Mouse (Mus musculus) T-helper 1 cell (primary cell): ENCODE data around the gene Gdpd3.
"Not testable (repeated sequence)": the region's sequence is repeated elsewhere in the genome, so short reads cannot be mapped to it uniquely, and the experiment has no call there.

Experiments
- in situ Hi-C: fragments of 300-600 bp; cut with MboI, MseI; formaldehyde crosslinking; loops from one replicate; pipeline ENCODE4 v1.15.1; 2025; ENCODE audit warnings: high pct_unique_total_duplicates

The Gdpd3 gene

GRCm38 (mm10) chr7:126766201-126766600 is at the start of gene Gdpd3:
Gdpd3 (plus strand) TSS chr7:126766334.
- in situ Hi-C loops, result no loop called here

GRCm38 (mm10) chr7:126717566-126717965 is 48.6 kb upstream of the Gdpd3 start:
- in situ Hi-C loops, result no loop called here

DNA sequence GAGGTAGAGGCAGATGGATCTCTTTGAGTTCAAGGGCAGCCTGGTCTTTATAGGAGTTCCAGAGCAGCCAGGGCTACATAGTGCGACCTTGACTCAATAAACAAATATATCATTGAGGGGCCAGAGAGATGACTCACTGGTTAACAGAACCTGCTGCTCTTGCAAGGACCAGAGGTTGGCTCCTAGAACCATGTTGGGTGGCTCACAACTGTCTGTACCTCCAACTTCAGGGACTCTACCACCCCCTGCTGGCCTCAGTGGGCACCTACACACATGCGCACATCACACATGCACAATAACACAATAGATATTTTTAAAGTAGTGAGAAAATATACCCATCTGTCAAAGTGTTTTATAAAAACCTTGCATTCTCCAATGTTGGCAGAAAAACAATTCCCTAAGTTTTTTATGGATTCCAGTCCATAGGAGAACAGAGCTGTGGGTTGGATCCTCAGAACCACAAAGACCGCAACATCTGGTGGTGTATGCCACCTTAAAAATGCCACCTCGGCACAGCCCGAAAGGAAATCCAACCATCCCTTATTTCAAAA is 47.3 kb upstream of the Gdpd3 start:
- in situ Hi-C loops, result no loop called here

DNA sequence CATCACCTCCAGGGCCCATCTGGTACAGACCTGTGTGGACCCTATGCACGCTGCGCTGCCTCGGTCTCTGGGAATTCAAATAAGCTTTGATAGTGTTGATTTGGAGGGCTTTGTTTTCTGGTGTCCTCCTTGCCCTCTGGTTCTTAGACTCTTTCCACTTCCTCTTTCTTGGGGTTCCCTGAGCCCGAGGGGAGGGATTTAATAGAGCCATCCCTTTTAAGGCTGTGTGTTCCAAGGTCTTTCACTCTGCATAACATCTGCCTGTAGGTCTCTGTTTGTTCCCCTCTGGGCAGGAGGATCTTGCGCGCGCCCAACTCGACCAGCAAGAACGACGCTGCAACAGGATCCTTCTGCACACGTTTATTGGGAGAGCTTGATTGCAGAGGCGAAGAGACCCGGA is 44.5 kb upstream of the Gdpd3 start:
- in situ Hi-C loops, result no loop called here

- in situ Hi-C loops, result no loop called here
These were observed 41.1 kb upstream of the Gdpd3 start for GRCm38 (mm10) chr7:126725077-126725476.

GRCm38 (mm10) chr7:126725667-126726066 is 40.5 kb upstream of the Gdpd3 start:
- in situ Hi-C loops, result no loop called here

DNA sequence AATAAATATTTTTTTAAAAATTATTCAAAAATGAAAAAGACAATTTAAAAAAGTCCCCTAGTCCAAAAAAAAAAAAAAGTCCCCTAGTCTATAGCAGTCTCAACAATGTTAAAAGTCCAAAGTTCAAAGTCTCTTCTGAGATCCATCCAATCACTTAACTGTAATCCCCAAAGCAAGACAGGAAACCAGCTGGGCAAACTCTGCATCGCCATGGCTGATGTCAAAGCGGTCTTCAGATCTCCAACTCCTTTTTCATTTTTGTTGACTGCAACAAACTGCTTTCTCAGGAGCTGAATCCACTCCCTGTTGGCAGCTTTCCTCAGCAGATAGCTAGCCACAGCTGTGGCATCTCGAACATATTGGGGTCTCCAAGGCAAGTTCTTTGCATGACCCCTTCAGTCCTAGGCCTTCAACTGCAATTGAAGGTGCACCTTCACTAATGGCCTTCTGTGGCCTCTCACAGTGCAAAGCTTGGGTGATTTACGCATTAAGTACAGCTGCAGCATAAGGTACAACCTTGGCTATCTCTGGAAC is 35.8 kb upstream of the Gdpd3 start:
- in situ Hi-C loops, result not testable (repeated sequence)

DNA sequence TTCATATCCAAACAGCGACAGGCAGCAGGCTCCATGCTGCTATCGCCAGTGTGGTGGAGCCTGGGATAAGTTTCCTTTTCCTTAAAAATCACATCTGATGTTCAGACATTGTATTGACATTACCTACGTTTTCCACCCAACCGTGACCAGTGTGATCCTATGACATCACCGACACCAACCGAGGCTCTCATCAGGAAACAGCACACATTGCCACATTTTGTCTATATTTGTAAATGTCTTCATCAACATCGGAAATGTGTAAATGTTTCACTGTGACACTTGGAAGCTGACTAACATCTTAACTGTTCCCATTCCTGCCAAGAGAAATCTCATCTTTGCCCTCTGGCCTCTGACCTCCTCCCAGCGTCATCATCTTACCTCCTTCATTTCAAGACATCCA is 30.0 kb upstream of the Gdpd3 start:
- in situ Hi-C loops, result no loop called here

- in situ Hi-C loops, result no loop called here
These were observed 26.6 kb upstream of the Gdpd3 start for GRCm38 (mm10) chr7:126739551-126739950.

DNA sequence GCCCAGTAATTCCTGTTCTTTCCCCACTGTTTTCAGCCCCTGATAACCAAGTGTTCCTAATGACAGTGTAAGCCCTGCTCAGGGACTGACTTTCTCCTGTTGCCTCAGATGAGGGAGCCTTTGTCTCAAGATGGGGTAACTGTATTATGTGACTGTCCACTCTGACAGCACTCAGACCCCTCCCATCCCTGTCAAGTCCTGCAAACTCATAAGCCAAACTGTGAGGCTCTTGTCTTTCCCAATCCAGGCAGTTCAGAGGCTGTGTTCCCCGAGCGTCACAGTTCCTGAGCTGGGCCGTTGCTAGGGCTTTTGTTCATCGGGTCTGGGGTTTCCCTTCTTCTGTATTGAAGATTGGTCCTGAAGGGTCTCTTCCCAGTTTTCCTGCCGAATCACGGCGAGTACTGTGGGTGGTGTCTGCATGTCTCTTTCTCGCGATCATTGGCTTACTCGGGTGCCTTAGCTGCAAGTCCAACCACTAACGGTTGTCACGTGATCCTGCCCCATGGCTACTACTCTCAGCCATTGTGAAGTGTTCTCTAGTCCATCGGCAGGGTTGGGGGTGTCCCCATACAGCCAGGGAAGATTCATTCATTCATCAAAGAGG is 25.9 kb upstream of the Gdpd3 start:
- in situ Hi-C loops, result no loop called here

GRCm38 (mm10) chr7:126740977-126741376 is 25.2 kb upstream of the Gdpd3 start:
- in situ Hi-C loops, result no loop called here

DNA sequence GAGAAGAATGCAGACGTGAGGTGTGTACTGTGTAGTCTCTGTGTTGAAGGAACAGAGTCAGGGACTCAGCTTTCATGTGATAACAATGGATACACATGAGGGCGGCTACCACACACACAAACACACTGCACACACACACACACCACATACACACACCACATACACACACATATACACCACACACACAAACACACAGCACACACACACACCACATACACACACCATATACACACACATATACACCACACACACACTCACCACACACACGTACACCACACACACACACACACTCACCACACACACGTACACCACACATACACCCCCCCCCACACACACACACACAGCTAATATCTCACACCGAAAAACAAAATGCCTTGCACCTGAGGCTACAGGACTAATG is 24.7 kb upstream of the Gdpd3 start:
- in situ Hi-C loops, result no loop called here

DNA sequence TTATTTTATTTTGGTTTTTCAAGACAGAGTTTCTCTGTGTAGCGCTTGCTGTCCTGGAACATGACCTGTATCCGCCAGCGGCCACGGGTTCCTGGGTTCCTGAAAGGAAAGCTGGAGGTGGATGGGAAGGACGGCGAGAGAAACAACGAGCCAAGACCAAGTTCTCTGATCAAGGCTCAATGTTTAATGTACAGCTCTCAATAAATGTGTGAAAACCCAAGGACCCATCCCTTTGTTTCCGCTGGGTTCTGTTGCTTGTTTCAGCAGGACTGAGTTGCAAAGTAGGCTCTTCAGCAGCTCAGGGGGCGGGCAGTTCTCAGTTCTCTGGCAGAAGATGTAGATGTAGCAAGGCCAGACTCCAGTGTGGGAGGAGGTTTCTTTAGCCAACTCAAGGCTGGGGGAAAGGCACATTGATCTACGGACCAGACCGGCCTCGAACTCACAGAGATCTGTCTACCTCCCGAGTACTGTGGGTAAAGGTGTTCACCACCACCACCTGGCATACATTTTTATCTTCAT is 24.1 kb upstream of the Gdpd3 start:
- in situ Hi-C loops, result no loop called here

DNA sequence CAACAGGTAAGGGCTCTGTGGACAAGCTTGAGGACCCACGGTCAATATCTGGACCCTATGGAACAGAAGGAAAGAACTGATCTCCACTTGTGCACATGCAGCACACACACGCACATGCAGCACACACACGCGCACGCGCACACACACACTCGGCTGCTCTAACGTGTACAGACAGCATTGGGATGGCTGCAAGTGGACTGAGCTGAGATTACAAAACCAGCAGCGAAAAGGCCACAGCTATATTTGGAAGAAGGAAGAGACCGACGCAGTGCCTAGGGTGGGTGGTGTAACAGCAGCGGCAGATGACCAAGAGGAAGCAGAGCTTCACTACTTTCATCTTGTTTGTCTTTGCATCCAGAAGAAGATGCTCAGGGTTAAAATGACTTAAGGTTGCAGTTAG is 20.1 kb upstream of the Gdpd3 start:
- in situ Hi-C loops, result no loop called here

DNA sequence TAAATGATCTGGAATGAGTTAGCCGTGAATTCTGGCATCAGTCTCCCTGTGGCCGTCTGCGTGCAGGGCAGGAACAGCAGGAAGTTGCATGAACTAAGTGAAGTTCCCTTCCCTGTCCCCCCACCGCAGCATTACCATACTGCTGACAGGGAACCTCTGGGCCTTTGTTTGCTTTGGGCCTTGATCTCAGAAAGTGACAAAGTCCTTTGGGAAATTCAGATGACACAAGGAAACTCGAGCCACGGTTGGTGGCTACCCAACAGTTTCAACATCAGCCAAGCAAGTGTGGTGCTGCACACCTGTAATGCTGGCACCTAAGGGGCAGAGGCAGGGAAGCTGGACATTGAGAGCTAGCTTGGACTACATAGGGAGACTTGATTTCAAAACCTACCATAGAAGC is 19.3 kb upstream of the Gdpd3 start:
- in situ Hi-C loops, result no loop called here

DNA sequence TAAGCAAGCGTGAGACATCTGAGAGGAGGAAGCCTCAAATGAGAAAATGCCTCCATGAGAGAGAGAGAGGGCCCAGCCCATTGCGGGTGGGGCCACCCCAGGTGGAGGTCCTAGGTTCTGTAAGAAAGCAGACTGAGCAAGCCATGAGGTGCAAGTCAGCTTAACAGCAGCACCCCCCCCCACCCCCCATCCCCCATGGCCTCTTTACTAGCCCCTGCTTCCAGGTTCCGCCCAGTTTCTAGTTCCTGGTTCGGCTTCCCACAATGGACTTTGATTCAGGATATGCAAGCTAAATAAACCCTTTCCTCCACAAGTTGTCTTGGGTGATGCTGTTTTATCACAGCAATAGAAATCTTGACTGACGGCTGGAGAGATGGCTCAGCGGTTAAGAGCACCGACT is 17.3 kb upstream of the Gdpd3 start:
- in situ Hi-C loops, result no loop called here

DNA sequence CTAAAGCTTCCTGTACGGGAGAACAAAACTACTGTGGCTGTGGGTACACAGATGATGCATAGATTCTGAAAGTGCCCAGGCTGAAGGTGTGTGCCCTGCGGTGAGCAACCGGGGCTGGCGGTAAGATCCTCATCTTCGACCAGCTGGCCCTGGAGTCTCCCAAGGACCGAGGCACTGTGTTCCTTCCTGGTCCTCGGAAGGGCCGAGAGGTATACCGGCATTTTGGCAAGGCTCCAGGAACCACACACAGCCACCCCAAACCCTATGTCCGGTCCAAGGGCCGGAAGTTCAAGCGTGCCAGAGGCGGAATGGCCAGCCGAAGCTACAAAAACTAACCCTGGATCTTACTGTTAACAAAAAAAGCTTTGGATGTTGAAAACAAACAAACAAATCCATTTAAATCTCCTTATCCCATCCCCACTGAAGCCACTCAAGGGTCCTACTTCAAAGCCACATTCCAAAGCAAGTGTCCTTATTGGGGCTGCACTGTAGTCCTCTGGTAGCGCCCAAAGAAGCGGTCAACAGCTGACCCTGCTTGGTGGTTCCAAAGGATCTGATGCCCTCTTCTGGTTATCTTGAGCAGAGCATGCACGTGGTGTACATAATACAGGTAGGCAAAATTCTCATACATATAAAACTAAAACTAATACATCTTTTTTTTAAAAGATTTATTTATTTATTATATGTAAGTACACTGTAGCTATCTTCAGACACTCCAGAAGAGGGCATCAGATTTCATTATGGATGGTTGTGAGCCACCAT is 16.4 kb upstream of the Gdpd3 start:
- in situ Hi-C loops, result no loop called here

DNA sequence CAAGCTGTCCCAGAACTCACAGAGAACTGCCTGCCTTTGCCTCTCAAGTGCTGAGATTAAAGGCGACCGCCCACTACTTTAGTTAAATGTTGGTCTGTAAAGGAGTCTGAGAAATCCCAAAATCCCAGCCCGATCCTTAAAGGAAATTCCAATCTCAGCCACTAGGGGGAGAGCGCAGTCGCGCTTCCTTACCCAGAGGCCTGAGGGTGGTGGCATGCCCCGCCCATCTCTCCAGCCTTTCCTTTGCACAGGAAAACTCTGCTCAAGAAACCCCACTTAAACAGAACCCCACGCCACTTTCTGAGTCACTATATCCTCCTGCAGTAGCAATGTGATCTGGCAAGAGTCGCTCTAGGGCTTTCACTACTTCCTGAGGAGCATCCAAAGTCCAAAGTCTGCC is 11.3 kb upstream of the Gdpd3 start:
- in situ Hi-C loops, result loop anchor here (5.0 kb wide), 1 partner anchor 48 kb away; the partner anchor contains the start of gene Coro1a

DNA sequence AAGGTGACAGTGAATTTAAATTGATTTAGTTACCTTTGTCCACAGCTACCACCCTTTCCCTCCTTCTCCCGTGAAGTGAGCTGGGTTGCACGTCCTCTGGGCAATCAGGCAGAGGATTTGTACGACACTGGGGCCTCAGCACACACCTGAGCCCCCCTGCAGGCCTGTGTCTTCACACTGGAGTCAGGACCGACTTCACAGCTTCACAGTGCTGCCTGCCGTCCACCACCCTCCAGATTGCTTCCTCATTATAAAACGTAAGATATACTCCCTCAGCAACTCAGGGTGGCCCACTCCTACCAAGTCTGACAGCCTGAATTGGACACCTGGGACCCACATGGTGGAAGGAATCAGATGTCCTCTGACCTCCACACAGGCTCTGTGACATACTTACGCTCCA is 7.6 kb upstream of the Gdpd3 start:
- in situ Hi-C loops, result loop anchor here (5.0 kb wide), 1 partner anchor 51 kb away; the partner anchor contains the start of gene Coro1a

DNA sequence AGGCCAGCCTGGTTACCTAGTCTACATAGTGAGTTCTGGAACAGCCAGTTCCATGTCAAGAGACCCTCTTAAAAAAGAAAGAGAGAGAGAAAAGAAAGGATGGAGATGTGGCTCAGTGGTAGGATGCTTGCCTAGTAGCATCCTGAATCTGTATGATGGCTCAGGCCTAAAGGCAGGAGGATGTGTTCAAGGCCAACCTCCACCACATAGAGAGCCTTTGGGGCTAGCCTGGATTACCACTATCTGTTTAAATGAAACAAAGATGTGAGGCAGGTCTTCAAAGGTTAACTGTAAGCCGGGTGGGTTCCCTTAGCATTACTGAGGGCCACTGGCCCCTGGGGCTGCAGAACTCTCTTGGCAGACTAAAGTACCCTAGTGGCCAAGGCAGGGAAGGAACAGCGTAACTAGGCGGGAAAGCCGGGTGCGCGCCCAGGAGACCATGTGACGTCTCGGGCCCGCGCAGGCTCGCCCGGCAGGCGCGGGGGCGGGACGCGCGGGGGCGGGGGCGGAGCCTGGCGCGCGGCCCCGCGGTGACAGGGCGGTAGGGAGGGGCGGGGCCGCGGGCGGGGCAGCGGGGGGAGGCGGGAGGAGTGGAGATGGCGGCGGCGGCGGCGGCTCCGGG is 7.0 kb upstream of the Gdpd3 start, which contains the start of gene Mapk3:
TSS of gene Mapk3 (plus strand) at position 552 of the 622 bp plus-strand sequence.
- in situ Hi-C loops, result loop anchor here (5.0 kb wide), 1 partner anchor 52 kb away; the partner anchor contains the start of gene Coro1a

DNA sequence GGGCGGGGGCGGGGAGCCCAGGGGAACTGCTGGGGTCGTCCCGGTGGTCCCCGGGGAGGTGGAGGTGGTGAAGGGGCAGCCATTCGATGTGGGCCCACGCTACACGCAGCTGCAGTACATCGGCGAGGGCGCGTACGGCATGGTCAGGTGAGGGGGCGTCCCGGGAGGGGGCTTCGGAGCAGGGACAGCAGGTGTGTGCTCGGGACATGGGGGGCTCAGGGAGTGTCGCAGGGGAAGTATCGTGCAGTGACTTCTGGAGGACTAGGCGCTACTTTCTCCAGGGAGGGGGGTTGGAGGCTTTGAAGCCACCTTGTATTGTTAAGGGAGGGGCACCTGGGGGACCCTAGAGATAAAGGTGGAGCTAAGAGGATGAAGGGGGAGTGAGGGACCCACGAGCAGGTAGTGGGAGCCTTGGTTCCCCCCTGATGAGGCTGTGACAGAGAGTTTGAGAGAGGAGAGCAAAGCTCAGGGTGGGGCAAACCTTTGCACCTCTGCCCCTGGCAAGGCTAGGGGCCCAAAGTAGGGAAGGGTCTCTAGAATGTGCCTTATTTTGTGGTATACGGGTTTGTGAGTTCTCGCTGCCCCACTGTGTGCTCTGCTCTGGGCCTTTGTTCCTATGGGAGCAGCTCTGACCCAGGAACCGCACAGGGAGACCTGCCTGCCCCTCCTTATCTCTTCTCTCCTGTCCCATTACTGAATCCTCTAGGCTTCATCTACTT is 6.3 kb upstream of the Gdpd3 start:
- in situ Hi-C loops, result loop anchor here (5.0 kb wide), 1 partner anchor 53 kb away; the partner anchor contains the start of gene Coro1a
